Mouse (Mus musculus) testis, adult 2 months (tissue): ENCODE measurements around the gene Alkbh5.

Experiments
- CTCF ChIP-seq: fragments of 200-500 bp; IDR thresholded peaks from 2 replicates; pipeline ENCODE4 v1.5.1; 2012; ENCODE audit warnings: low read depth, mild to moderate bottlenecking, inconsistent platforms, low read length, moderate library complexity; ENCODE audit not compliant: control insufficient read depth, insufficient read depth, insufficient replicate concordance
- POLR2A ChIP-seq: fragments of 200-500 bp; IDR thresholded peaks from 2 replicates; pipeline ENCODE4 v1.6.1; 2012; ENCODE audit warnings: low read depth, mild to moderate bottlenecking, inconsistent platforms, low read length, moderate library complexity; ENCODE audit not compliant: control insufficient read depth

GRCm38 (mm10) chr11:60540761-60541160 lies 4.6 kb downstream of the Alkbh5 start:
- TF ChIP-seq CTCF (no peak), POLR2A (no peak)
